Mouse (Mus musculus) spleen, adult 2 months (tissue): ENCODE results near the gene Ppfibp1. TPM values are rescaled to one million over a fixed set of nuclear protein-coding genes. Genes with fewer than 3 reads are reported as not detected.

Experiments
- DNase-seq, 2 experiments: peaks; one replicate each; pipeline versions ENCODE4 v3.0.0 to v3.0.0-alpha.2; 2012 to 2021; ENCODE audit warnings: low spot score in 2 of 2, low read depth in 1 of 2
- H3K27ac ChIP-seq: fragments of 200-500 bp; 2 replicates; pipeline ENCODE4 v1.5.1; 2012; ENCODE audit warnings: low read length, inconsistent platforms; ENCODE audit not compliant: insufficient read depth
- H3K27me3 ChIP-seq: fragments of 200-500 bp; 2 replicates; pipeline ENCODE4 v1.6.1; 2012; ENCODE audit warnings: mild to moderate bottlenecking, moderate library complexity, low read length, inconsistent platforms; ENCODE audit not compliant: control insufficient read depth, insufficient read depth
- H3K36me3 ChIP-seq: fragments of 200-500 bp; 2 replicates; pipeline ENCODE4 v1.6.1; 2012; ENCODE audit warnings: mild to moderate bottlenecking, low read length, inconsistent platforms; ENCODE audit not compliant: control insufficient read depth, insufficient read depth
- H3K4me1 ChIP-seq: fragments of 200-500 bp; 2 replicates; pipeline ENCODE4 v1.6.1; 2011; ENCODE audit warnings: inconsistent platforms; ENCODE audit not compliant: control insufficient read depth, insufficient read depth, insufficient read length
- H3K4me3 ChIP-seq: fragments of 200-500 bp; 2 replicates; pipeline ENCODE4 v1.5.1; 2011; ENCODE audit warnings: mild to moderate bottlenecking, inconsistent platforms; ENCODE audit not compliant: insufficient read depth, insufficient read length; ENCODE audit errors: extremely low read depth
- CTCF ChIP-seq: fragments of 200-500 bp; IDR thresholded peaks from 2 replicates; pipeline ENCODE4 v1.5.1; 2011; ENCODE audit warnings: mild to moderate bottlenecking, inconsistent platforms; ENCODE audit not compliant: insufficient read depth, insufficient read length, insufficient replicate concordance; ENCODE audit errors: extremely low read depth
- POLR2A ChIP-seq: fragments of 200-500 bp; IDR thresholded peaks from 2 replicates; pipeline ENCODE4 v1.6.1; 2011; ENCODE audit warnings: low read depth, low read length, inconsistent platforms
- WGBS: fragments of 180-500 bp; shearing (Covaris S2); methylation state at CpG from one replicate; pipeline ENCODE4 v1.1.7; 2018; 5-methylcytosine and 5-hydroxymethylcytosine counted together
- polyA plus RNA-seq: library from polyadenylated mRNA; depleted of rRNA; stranded (reverse); fragments of >200 nt; gene quantifications from 2 replicates; pipeline ENCODE4 v1.2.3, GENCODE M21; 2012

Ppfibp1 gene
- polyA plus RNA-seq, 1 experiment, result 5.3 TPM

GRCm38 (mm10) chr6:146944830-146945229 is 56.5 kb downstream of the Ppfibp1 start:
- TF ChIP-seq POLR2A (no peak), CTCF (no peak)
- 82% methylated on average over 4 of the region's 4 CpGs for WGBS
- Histone ChIP-seq H3K27ac (no peak overlapping the region), H3K36me3 (no peaks in the 10 kb centered on the region), H3K27me3 (no peaks in the 10 kb centered on the region), H3K4me3 (no peak overlapping the region), H3K4me1 (no peaks in the 10 kb centered on the region; the same call in 1 of the 2 replicates)
- no peak for DNase-seq

GRCm38 (mm10) chr6:146946327-146947029 is 58.2 kb downstream of the Ppfibp1 start:
- H3K27ac ChIP-seq, result no peak overlapping the region
- H3K4me1 ChIP-seq, result no peaks in the 10 kb centered on the region; the same call in 1 of the 2 replicates
- no peak for DNase-seq
- H3K36me3 ChIP-seq, result no peaks in the 10 kb centered on the region
- H3K27me3 ChIP-seq, result no peaks in the 10 kb centered on the region
- H3K4me3 ChIP-seq, result no peak overlapping the region
- TF ChIP-seq CTCF (no peak), POLR2A (no peak)
- WGBS, result 78% methylated on average over 6 of the region's 6 CpGs

GRCm38 (mm10) chr6:146947186-146947585 is 58.9 kb downstream of the Ppfibp1 start:
- Histone ChIP-seq H3K27me3 (no peaks in the 10 kb centered on the region), H3K4me1 (no peaks in the 10 kb centered on the region; the same call in 1 of the 2 replicates), H3K4me3 (no peak overlapping the region), H3K27ac (no peak overlapping the region), H3K36me3 (no peaks in the 10 kb centered on the region)
- 55% methylated on average over 4 of the region's 4 CpGs for WGBS
- no peak for DNase-seq
- TF ChIP-seq POLR2A (no peak), CTCF (no peak)

- 69% methylated on average over 10 of the region's 10 CpGs for WGBS
Measured at GRCm38 (mm10) chr6:146949682-146950453, 61.6 kb downstream of the Ppfibp1 start.

GRCm38 (mm10) chr6:146950454-146950832 is 62.2 kb downstream of the Ppfibp1 start:
- no peak overlapping the region for H3K4me3 ChIP-seq
- DNase-seq, result no peak
- H3K27ac ChIP-seq, result no peak overlapping the region
- no peaks in the 10 kb centered on the region for H3K36me3 ChIP-seq
- WGBS, result 83% methylated on average over 1 of the region's 1 CpGs
- H3K4me1 ChIP-seq, result no peaks in the 10 kb centered on the region; the same call in 1 of the 2 replicates
- no peak for TF ChIP-seq POLR2A
- TF ChIP-seq CTCF, result no peak
- no peaks in the 10 kb centered on the region for H3K27me3 ChIP-seq

More at GRCm38 (mm10) chr6:146949682-146950453, 61.6 kb downstream of the Ppfibp1 start:
- H3K36me3 ChIP-seq, result no peaks in the 10 kb centered on the region
- no peaks in the 10 kb centered on the region; the same call in 1 of the 2 replicates for H3K4me1 ChIP-seq
- no peak overlapping the region for H3K27ac ChIP-seq
- H3K27me3 ChIP-seq, result no peaks in the 10 kb centered on the region
- DNase-seq, result no peak
- TF ChIP-seq POLR2A, result no peak
- no peak for TF ChIP-seq CTCF
- no peak overlapping the region for H3K4me3 ChIP-seq

GRCm38 (mm10) chr6:146954258-146954657 is 66.0 kb downstream of the Ppfibp1 start, which contains the start of gene 1700034J05Rik:
Gene 1700034J05Rik, minus strand, starts transcription at chr6:146954422.
- TF ChIP-seq CTCF (no peak), POLR2A (no peak)
- 98% methylated on average over 1 of the region's 1 CpGs for WGBS
- no peak within 1 kb of the TSS for H3K4me3 ChIP-seq
- no peak within 1 kb of the TSS for H3K27ac ChIP-seq
- no peaks in the 10 kb centered on the region for H3K27me3 ChIP-seq
- DNase-seq, result no peak
- H3K4me1 ChIP-seq, result no peaks in the 10 kb centered on the region; the same call in 1 of the 2 replicates
- no peaks in the 10 kb centered on the region for H3K36me3 ChIP-seq
